Mouse (Mus musculus) cerebellum, postnatal 4 days (tissue): Measurements from ENCODE around the gene Hbs1l.

ENCODE experiments used
- DNase-seq, 2 experiments: peaks; one replicate each; pipeline ENCODE4 v3.0.0; 2022; ENCODE audit warnings: low spot score in 2 of 2, mixed read lengths in 1 of 2

The Hbs1l gene

DNA sequence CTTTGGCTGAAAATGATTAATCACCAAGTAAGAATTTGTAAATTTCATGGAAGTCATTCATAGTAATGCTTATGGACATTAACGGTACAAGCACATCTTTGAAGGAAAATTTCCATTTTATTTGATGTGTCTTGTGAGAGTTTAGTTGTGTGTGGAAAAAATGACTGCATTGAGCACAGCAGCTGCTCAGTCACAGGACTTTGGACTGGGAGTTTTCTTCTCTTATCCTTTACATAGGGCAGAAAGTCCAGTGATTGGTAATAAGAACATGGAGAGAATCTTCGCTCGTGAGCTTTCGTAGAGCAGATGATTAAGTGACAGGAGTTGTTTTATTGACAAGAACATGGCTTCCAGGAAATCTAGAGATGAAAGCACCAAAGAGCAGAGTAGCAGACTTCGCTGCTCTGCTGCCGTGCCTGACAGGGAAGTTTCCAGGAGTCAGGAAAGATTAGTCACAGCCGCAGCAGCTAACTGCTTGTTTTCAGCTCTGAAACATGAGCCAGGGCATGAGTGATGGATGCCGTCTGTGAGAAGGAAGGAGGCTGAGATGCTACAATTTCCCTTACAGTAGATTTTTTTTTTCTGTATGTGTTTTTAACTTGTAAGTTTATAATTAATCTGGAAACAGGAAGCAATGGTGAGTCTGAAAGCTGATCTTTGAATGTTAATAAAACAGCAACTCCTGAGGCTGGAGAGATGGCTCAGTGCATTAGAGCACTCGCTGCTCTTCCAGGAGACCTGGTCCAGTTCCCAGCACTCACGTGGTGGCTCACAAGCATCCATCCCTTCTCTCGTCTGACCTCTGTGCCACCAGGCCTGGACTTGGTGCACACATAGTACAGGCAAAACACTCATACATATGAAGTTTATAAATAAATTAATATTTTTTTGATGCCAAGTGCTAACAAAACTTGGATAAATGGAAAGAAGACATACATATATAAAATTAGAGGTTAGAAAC is 9.2 kb downstream of the Hbs1l start:
- DNase-seq, result no peak

DNA sequence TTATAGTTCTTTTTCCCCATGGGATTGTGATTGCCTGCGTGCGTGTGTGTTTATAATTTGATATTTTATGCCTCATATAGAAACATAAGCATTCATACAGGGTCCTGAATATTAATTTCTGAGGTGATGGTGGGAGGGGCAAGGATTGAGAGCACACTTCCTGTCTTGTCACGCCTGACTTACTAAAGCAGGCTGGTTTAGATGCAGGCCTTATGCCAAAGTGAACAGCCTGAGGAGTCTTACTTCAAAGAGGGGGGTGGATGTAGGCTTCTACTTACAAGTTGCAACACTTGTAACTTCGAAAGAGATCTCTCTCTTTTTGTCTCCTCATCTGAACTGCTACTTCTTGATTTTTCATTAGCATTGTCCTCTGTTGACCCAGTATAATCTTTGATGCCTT is 18.0 kb downstream of the Hbs1l start:
- no peak for DNase-seq

DNA sequence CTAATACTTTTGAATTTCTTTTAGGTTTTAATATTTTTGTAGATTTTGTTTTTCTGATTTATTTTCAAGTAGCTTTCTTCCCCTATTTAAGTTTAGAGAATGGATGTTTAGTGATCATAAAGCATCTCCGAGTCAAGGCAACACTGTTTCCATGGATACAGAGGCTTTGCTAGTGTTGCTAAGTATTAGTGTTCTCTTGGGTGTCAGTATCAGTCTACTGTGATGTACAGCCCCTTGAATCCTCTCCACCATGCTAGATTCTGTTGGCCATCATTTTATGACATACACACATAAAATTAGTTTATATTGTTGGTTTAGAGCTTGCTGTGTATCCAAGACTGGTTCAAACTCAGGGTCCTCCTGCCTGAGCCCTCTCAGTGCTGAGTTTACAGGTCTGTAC is 20.3 kb downstream of the Hbs1l start:
- no peak for DNase-seq

DNA sequence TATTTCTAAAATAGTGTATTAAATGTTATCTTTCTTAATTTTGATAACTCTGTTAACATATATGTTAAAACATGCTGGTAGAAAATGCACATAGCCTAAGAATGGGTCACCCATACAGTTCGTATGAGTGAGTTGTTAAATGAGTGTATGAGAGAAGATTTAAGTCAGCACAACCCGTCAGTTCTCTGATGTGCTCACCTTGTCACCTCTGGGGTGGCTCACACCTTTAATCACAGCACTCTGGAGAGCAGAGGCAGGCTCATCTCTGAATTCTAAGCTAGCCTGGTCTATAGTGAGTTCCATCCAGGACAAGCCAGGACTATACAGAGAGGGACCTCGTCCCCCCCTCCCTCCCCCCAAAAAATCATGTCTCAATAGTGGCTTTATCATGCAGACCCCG is 22.5 kb downstream of the Hbs1l start:
- no peak for DNase-seq

DNA sequence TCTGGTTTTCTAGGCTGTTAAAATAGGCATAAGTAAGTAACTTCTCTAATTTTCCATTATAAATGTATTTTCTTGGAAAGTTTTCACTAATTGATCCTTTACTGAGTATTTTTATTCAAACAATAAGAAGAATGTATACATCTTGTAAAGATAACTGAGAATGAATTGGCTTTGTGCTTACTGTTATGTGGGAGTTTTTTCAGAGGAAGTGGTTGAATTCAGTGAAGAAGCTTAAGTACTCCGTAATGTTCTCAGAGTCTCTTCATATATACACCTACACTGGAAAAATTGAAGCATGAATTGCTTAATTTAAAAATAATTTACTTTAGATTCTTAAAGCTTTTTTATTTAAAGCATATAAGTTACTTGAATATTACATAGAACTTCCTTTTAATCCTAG is 23.2 kb downstream of the Hbs1l start:
- no peak for DNase-seq

DNA sequence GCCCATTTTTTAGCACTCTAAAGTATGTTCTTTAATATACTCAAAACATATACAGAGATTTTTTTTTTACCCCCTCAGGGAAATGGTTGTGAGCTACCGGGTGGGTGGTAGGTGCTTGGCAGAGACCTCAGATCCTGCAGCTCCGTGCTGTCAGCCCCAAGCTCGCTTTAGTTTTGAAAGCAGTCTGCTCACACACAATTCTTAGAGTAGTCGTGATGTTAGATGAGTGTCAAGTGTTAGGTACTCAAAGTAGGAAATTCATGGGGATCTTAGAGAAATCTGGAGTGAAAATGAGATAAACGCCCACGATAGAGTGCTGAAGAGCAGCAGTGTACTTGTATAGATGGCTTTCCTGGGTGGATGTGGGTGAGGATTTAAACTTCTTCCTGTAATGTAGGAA is 24.8 kb downstream of the Hbs1l start:
- DNase-seq, result no peak

DNA sequence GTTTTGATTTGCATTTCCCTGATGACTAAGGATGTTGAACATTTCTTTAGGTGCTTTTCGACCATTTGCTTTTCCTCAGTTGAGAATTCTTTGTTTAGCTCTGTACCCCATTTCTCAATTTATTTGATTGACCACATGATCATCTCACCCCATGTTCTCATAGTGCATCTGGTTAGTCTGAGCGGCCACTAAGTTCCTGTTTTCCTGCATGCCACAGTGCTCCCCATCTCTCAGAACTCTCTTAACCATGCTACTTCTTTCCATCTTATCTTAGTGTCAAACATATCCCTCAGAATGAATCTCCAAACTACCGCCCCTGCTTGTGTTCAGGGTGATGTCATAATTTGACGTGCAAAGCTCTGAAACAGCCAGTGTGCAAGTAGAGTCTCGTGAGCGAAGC is 30.6 kb downstream of the Hbs1l start:
- no peak for DNase-seq

DNA sequence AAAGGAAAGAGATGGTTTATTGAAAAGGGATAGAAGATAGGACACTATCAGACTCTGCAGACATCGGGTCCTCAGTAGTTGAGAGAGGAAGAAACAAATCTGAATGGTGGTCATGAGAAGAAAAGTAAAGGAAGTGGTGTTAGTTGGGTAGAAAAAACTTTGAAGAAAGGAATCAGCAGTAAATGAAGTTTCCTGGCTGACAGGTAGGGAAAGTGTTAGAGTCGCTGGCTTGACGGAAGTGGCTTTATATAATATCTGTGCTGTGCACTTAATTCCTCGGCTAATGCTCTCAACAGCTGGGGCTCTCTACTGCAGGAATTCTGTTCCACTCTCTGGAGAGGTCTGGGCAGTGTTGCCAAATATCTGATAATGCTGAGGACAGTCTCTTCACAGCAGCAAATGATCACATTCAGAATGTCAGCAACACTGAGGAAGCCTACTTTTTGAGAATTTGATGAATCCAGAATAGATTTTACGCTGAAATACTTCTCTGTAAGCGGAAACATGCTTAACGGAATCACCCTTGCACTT is 31.9 kb downstream of the Hbs1l start:
- DNase-seq, result no peak

DNA sequence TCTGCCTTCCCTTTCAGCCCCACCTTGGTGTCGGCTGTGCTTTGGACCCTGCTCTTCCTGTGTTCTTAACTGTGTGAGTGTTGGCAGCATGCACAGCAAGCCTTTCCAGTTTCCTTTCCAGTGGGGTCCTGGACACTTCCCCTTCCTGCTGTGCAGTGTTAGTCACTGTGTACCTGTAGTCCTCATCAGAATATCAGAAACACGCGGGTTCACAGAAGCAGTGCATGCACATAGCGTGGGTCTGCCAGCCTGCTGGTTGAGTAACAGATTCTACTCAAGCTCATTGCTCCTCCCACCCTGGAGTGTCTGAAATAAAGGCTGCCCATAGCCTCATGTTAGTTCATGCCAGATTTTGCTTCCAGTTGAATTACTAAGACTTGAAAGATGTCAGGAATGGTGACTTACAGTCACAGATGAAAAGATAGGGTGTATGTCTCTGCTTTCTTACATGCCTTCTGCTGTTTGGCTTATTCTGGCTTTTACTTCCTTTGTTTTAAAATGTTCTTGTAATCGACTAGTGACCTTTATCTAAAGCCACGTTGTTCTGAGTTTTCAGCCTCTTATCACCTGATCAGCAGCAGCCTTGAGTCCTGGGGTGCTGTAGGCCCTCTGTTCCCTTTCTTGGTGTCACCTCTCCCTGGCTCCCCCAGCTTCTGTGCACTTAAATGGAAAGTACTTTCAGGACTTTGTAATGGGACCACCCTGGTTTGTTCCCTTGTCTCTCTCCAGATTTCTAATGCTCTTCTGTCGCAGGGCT is 38.7 kb downstream of the Hbs1l start:
- no peak for DNase-seq

DNA sequence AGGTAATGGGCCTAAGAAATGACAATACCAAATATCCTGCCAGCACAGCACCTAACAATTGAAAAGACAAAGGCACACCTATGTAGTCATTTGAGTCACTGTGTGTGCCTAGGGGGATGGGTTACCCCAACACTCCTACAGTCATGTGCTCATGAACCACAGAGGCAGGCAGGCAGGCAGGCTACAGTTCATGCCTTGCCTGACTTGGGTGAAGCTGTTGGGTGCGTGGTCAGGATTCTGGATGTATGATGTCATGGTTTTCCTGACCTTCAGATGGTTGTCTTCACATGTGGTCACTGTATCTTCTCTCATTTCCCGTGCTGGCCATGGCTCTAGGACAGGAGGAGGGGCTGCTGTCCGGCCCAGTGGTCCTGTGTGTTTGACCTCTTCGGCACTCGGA is 39.8 kb downstream of the Hbs1l start:
- DNase-seq, result no peak

DNA sequence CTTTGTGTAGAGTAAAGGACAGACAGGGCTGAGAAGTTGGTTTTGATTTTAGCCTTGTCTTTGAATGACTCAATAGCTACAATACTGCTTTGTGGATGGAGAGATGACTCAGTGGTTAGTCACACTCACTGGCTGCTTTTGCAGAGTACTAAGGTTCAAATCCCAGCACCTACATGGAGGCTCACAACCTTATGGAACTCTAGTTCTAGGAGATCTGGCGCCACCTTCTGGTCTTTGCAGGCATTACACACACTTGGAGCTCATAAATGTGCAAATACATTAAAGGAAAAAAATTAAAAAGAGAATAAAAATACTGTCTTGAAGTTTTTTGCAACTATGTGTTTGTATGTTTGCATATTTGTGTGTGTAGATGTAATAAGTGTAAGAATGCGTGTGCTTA is 41.4 kb downstream of the Hbs1l start:
- peak in 1 of 2 experiments; percentile 16 for DNase-seq

DNA sequence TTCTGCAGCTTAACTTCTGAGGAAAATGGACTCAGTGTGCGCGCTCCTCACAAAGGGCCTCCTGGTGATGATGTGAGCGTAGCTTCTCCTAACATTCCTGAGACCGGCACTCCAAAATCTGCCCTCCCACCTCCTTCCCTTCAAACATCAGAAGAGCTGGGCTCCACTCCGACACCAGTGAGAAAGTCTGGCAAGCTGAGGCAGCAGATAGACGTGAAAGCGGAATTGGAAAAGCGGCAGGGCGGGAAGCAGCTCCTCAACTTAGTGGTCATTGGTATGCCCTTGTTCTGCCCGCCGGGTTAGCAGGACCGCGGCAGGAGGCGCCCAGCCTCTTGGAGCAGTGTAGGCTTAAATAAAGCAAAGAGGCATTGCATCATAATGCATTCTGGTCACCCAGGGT is 45.9 kb downstream of the Hbs1l start:
- no peak for DNase-seq

DNA sequence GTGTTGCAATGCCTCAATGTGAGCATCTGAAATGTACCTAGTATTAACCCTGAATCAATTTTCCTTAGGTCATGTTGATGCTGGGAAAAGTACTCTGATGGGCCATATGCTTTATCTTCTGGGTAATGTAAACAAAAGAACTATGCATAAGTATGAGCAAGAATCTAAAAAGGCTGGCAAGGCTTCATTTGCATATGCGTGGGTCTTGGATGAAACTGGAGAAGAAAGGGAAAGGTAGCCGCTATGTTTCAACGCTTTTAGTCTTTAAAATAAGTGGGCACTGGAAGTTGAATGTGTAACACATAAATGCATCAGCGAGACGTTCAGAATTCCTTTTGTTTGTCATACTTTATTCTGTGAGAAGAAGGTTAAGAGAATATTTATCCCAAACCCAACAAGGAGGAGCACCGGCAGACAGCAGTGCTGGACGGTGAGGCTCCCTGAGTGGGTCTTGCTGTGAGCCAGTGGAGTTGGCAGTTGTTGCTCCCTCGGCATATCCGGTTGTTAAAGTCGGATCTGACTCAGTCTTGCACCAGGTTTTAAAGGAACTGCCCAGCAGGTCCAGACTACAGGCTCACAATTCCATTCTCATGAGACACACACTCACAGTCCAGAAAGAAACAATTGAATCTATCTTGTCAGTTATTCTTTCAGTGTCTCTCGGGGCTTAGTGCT is 46.7 kb downstream of the Hbs1l start:
- no peak for DNase-seq

DNA sequence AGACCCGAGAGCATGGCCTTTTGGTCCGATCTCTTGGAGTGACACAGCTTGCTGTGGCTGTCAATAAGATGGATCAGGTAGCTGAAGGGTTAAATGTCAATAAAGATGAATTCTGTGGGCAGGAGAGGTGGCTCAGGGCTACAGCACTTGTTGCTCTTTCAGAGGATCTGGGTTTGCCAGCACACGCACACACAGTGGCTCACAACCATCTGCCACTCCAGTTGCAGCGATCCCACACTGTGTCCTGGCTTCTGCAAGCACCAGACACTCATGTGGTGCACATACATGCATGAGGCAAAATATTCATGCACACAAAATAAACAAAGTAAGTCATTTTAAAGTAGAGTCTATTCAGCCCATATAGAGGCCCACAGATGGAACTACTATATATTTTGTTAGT is 51.6 kb downstream of the Hbs1l start:
- DNase-seq, result no peak

DNA sequence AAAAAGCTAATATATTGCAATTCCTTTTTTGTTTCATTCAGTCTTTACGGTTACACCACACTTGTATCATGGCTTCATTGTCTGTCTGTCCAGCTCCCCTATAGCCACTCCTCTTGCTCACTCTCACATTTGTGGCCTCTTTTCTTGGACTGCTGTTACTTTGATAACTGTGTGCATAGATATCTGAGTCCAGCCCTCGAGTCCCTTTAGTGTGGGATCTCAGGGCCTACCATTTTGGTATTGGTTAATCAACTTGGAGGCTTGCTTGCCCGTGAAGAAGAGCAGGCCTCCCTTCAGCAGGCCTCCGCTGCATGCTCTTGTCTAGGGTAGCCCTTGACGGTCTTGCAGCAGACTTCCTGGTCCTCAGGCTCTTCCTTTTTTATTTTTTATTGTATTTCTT is 53.7 kb downstream of the Hbs1l start:
- DNase-seq, result no peak

DNA sequence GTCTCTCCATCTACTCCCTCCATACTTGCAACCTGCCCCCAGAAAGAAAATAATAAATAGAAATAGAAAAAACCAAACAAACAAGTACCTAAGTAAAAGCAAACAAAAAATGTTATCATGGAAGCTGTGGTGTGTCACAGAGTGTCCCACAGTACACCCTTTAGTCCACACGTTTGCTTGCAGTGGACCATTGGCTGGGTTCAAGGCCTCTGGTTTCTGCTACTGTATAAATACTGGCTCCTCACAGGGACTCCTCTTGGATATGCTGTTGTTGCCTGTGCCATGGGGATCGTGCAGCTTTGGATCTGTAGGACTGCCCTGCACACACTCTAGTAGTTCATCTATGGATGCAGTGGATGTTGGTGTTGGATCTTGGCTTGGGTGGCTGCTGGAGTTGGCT is 54.2 kb downstream of the Hbs1l start:
- DNase-seq, result no peak

DNA sequence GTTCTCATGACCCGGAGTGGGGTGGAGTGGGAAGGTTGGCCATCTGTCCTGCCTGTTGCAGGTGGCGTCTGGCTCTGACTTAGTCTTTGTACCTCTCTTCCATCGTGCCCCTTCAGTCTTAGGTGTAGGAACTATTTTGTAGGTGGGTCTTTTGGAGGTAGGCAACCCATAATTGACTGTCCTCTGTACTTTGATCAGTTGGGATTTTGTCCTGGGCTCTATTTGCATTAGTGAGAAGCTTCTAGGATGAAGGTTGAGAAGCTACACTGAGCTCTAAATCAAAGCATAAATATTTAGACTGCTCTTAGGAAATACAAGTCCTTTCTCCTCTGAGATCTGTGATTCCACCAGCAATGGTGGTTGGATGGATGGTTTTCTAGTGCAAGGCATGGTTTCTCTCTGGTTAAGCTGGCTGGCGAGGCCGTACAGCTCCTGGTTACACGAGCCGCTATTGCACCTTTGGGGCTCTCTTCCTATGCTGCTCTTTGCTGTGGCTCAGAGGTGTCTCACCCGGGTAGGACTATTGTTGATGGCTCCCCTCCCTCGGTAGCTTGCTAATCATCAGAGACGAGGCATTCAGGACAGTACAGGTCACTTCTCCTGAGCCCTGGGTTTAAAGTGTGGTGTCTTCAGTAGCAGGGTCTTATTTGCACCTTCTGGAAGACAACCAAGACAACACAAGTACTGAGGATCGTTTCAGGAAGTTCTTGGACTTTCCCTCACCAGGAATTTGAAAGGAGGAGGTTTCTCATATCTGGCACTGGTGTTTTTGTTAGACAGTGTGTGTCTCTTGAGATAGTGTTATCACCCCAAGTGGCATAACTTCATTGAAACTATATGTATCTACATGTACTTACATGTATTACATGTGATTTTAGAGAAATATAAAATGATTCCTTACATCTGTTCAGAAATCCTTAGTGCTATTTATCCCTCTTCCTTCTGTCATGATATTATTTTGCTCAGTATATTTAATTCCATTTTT is 55.0 kb downstream of the Hbs1l start:
- DNase-seq, result no peak

DNA sequence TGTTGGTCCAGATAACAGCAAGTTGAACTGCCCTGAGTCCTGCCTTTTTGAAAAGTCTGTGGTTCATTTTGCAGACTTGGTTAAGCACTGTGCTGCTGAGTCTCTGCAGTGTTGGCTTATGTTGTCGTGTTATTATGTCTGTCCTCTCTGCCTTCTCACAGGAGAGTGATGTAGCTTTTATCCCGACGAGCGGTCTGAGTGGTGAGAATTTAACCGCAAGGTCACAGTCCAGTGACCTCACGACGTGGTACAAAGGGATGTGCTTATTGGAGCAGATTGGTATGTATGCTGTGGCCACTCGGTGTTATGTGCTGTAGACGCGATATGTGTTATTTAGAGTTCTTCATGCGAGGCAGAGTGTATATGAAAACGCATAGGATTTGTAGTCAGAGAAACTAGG is 56.0 kb downstream of the Hbs1l start:
- DNase-seq, result no peak

DNA sequence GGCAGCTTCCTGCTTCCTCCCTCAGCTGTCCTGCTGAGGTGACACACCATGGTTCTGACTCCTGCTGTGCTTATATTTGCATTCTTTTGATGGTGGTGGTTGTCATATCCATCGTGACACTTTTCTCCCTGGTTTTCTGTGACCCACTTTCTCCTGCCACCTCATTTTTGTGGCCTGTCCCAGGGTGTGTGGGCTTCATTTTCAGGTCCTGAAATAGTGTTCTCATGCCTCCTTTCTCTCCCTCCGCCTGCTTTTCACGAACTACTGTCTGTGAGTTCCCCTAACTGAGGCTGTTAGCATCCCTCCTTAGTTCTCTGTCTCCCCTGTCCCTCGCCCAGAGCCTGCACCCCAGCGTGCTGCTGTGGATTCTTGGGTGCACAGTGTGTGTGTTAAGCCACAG is 58.1 kb downstream of the Hbs1l start:
- DNase-seq, result no peak

DNA sequence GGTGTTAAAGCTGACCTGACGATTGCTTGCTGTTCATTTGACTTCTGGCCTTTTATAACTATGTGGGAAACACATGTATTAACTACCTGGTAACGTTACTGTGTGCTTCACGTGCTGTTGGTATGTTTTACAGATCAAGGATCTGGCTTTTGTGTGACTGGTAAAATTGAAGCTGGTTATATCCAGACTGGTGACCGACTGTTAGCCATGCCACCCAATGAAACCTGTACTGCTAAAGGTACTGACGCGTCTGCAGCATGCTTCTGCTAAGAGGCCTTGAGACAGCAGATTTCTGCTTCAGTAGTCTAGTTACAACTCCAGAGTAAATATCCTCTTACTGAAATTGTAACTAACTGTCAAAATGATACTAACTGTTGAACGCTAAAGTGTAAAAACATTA is 58.7 kb downstream of the Hbs1l start:
- no peak for DNase-seq

DNA sequence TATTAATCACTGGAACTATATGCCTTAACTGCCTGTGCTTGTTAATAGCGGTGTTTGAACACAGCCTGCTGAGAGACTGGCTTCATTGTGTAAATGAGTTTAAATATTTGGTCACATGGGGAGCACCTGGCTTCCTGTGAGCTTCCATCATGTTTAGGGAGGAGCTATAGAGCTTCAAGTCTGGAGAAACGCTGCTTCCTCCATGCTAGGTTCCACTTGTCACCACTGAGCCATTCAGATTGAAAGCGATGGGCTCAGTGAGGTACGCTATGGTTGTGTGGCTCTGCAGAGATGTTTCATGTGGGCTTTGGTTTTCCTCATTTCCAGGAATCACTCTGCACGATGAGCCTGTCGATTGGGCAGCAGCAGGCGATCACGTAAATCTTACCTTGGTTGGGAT is 62.2 kb downstream of the Hbs1l start:
- no peak for DNase-seq
